Mouse (Mus musculus): ENCODE data around the gene Lsamp. TPM values are rescaled to one million over a fixed set of nuclear protein-coding genes. Genes with fewer than 3 reads are reported as not detected.

The Lsamp gene
- polyA plus RNA-seq, 1 experiment from 2014 or later = 11.8 TPM

DNA sequence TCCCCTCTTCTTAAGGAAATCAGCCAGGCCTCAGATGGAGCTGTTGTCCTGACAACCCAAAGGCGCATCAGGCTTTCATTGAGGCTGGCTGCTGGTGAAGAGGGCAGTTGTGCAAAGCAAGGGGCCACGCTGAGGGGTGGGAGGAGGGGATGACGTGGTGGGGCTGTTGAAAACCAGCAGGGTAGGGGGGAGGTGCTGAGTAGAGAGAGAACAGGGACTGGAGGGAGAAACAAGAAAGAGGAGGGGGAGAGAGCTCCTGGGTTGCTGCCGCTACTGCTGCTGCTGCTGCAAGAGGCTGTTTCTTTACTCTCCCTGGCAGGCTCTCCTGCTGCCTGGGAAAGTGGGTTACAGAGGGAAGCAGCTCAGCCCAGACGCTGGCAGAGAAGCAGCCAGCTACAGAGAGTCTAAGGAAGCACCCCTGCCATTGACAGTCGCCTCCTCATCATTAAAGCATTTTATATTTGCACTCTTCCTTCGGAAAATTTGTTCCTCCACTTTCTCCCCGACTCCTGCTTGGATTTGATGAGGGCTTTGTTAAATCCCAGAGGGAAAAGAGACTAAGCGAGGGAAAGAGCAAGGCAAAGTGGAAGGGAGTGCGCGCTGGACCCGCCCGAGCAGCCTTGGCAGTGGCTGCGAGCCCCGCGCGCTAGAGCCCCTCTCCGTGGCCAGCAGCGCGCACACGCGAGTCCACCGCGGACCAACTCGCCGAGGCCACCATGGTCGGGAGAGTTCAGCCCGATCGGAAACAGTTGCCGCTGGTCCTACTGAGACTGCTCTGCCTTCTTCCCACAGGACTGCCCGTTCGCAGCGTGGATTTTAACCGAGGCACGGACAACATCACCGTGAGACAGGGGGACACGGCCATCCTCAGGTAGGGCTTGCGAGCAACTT is 1548.7 kb downstream of the Lsamp start:
- no peaks in the 10 kb centered on the region for H3K9me3 ChIP-seq
- WGBS = under 1% methylated on average over 38 of the region's 38 CpGs
- no peak overlapping the region; the same call in 1 of the 2 replicates for H3K27ac ChIP-seq
- H3K4me1 ChIP-seq = peaks cover 9% of the 10 kb centered on the region; the same call in 1 of the 2 replicates
- peak overlapping the region; percentile 76 for H3K9ac ChIP-seq
- peak; percentile 79 for ATAC-seq (ENCODE audit: insufficient number of reproducible peaks, insufficient read depth, low FRiP score, low TSS enrichment, low read depth)
- peak overlapping the region; percentile 78 for H3K4me2 ChIP-seq
- H3K4me3 ChIP-seq = peak overlapping the region; percentile 63
- H3K27me3 ChIP-seq = peaks cover 12% of the 10 kb centered on the region; the same call in 1 of the 2 replicates
- no peaks in the 10 kb centered on the region for H3K36me3 ChIP-seq

- H3K27me3 ChIP-seq = peaks cover 12% of the 10 kb centered on the region; the same call in 1 of the 2 replicates
- 12% methylated on average over 6 of the region's 6 CpGs for WGBS
- no peaks in the 10 kb centered on the region for H3K9me3 ChIP-seq
- peak overlapping the region; percentile 76 for H3K9ac ChIP-seq
- 0 out of 2 replicates have a peak, but pooled peaks have one; percentile 8 for ATAC-seq (ENCODE audit: insufficient number of reproducible peaks, insufficient read depth, low FRiP score, low TSS enrichment, low read depth)
- H3K4me1 ChIP-seq = peaks cover 9% of the 10 kb centered on the region; the same call in 1 of the 2 replicates
- no peaks in the 10 kb centered on the region for H3K36me3 ChIP-seq
- H3K4me3 ChIP-seq = peak overlapping the region; percentile 63
- no peak overlapping the region for H3K27ac ChIP-seq
- H3K4me2 ChIP-seq = peak overlapping the region; percentile 78
Measured at GRCm38 (mm10) chr16:41533686-41534085, 1549.5 kb downstream of the Lsamp start.

GRCm38 (mm10) chr16:41535806-41536205 is 1551.6 kb downstream of the Lsamp start:
- Histone ChIP-seq H3K36me3 (no peaks in the 10 kb centered on the region), H3K4me2 (no peak overlapping the region), H3K4me3 (no peak overlapping the region), H3K4me1 (peaks cover 9% of the 10 kb centered on the region; the same call in 1 of the 2 replicates), H3K9ac (no peak overlapping the region), H3K27ac (no peak overlapping the region), H3K27me3 (peaks cover 12% of the 10 kb centered on the region; the same call in 1 of the 2 replicates), H3K9me3 (no peaks in the 10 kb centered on the region)
- 56% methylated on average over 1 of the region's 1 CpGs for WGBS
- ATAC-seq (ENCODE audit: insufficient number of reproducible peaks, insufficient read depth, low FRiP score, low TSS enrichment, low read depth) = no peak

- no peak overlapping the region for H3K4me2 ChIP-seq
- no peaks in the 10 kb centered on the region for H3K27me3 ChIP-seq
- no peaks in the 10 kb centered on the region for H3K9me3 ChIP-seq
- ATAC-seq (ENCODE audit: insufficient number of reproducible peaks, insufficient read depth, low FRiP score, low TSS enrichment, low read depth) = no peak
- no peak overlapping the region for H3K27ac ChIP-seq
- no peaks in the 10 kb centered on the region for H3K36me3 ChIP-seq
- no peak overlapping the region for H3K9ac ChIP-seq
- WGBS = 48% methylated on average over 2 of the region's 2 CpGs
- H3K4me1 ChIP-seq = no peaks in the 10 kb centered on the region
- H3K4me3 ChIP-seq = no peak overlapping the region
Measured at GRCm38 (mm10) chr16:41542641-41543040, 1558.5 kb downstream of the Lsamp start.

- Histone ChIP-seq H3K36me3 (no peaks in the 10 kb centered on the region), H3K4me3 (no peak overlapping the region), H3K4me2 (no peak overlapping the region), H3K27ac (no peak overlapping the region), H3K9ac (no peak overlapping the region), H3K4me1 (peaks cover 8% of the 10 kb centered on the region), H3K9me3 (no peaks in the 10 kb centered on the region), H3K27me3 (no peaks in the 10 kb centered on the region)
- 87% methylated on average over 3 of the region's 3 CpGs for WGBS
- ATAC-seq (ENCODE audit: insufficient number of reproducible peaks, insufficient read depth, low FRiP score, low TSS enrichment, low read depth) = no peak
Measured at GRCm38 (mm10) chr16:41551164-41551563, 1567.0 kb downstream of the Lsamp start.

DNA sequence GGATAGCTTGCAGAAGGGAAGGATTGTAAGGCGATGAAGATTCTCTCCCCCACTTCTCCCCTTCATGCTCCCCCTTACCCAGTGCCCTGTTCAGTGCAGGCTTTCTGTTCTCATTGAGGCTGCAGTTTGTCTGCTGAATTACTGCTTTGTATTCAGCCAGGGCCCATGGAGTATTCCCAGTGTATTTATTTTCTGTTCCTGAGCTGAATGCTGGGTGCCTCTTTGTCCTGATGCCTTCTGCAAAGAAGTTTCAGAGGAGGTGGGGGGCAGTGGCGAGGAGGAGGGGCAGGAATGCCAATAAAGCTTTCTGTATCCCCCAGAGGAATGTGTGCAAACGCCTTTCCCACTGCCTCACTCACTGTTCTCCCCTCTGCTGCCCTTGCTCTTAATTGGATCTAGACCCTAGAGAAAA is 1567.7 kb downstream of the Lsamp start:
- ATAC-seq (ENCODE audit: insufficient number of reproducible peaks, insufficient read depth, low FRiP score, low TSS enrichment, low read depth) = no peak
- 6% methylated on average over 3 of the region's 3 CpGs for WGBS
- H3K9ac ChIP-seq = no peak overlapping the region
- peaks cover 8% of the 10 kb centered on the region for H3K4me1 ChIP-seq
- no peaks in the 10 kb centered on the region for H3K27me3 ChIP-seq
- no peak overlapping the region for H3K4me2 ChIP-seq
- no peaks in the 10 kb centered on the region for H3K36me3 ChIP-seq
- no peak overlapping the region for H3K4me3 ChIP-seq
- H3K9me3 ChIP-seq = no peaks in the 10 kb centered on the region
- no peak overlapping the region for H3K27ac ChIP-seq

DNA sequence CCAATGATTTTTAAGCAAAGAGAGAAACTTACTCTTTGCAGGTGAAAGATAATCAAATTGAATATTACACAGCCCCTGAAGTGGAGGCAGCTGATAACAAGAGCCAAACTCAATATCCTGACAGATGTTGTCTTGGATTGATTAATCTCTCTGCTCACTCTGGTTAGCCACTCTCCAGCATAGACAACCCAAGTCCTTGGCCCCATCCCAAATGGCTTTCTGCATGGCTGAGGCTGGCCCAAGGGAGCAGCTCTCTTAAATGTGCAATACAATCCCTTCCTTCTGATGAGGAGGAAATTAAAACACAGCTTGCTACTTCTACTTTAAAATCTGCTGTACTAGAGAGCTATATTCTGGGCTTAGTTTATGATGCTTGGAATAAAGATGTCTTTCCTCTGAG is 1572.9 kb downstream of the Lsamp start:
- no peak for ATAC-seq (ENCODE audit: insufficient number of reproducible peaks, insufficient read depth, low FRiP score, low TSS enrichment, low read depth)

GRCm38 (mm10) chr16:41565233-41565632 is 1581.1 kb downstream of the Lsamp start:
- no peaks in the 10 kb centered on the region for H3K27me3 ChIP-seq
- H3K4me1 ChIP-seq = no peaks in the 10 kb centered on the region
- no peaks in the 10 kb centered on the region for H3K36me3 ChIP-seq
- H3K27ac ChIP-seq = no peak overlapping the region
- 63% methylated on average over 2 of the region's 2 CpGs for WGBS
- H3K9ac ChIP-seq = no peak overlapping the region
- ATAC-seq (ENCODE audit: insufficient number of reproducible peaks, insufficient read depth, low FRiP score, low TSS enrichment, low read depth) = no peak
- H3K9me3 ChIP-seq = no peaks in the 10 kb centered on the region
- no peak overlapping the region for H3K4me3 ChIP-seq
- H3K4me2 ChIP-seq = no peak overlapping the region

More for the DNA sequence above, 1572.9 kb downstream of the Lsamp start:
- Histone ChIP-seq H3K4me2 (no peak overlapping the region), H3K36me3 (no peaks in the 10 kb centered on the region), H3K4me1 (peaks cover 3% of the 10 kb centered on the region), H3K27ac (no peak overlapping the region), H3K4me3 (no peak overlapping the region), H3K9ac (no peak overlapping the region), H3K9me3 (no peaks in the 10 kb centered on the region), H3K27me3 (no peaks in the 10 kb centered on the region)

DNA sequence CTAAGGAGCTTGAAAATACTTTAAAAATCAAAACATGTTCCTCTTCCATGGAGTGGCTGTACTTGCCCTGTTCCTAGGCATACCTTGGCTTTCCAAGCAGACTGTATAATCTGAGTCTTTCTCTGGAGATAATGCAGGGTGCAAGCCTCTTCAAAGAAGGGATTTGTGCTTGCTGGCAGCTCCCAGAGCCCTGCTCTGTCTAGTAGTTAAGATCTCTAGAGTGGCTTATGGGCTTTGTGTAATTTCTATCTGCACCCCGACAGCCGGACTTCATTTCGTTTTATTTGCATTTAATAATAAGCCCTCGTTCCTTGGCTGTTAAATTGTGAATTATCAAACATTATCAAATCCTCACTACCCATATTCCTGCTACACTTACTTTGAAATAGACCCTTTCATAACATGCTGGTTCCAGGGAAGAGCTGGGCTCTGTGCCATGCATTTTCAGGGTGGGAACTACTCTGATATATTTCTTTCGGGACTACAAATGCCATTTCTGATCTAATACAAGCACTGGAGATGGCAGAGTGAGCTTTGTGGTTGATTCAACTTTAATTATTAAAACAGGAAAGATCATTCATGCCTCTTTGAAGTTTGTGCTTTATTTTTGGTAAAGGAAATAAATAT is 1604.6 kb downstream of the Lsamp start:
- Histone ChIP-seq H3K27me3 (no peaks in the 10 kb centered on the region), H3K27ac (no peak overlapping the region), H3K9ac (no peak overlapping the region), H3K36me3 (no peaks in the 10 kb centered on the region), H3K9me3 (no peaks in the 10 kb centered on the region), H3K4me1 (0 out of 2 replicates have a peak, but pooled peaks cover 4% of the 10 kb centered on the region), H3K4me2 (no peak overlapping the region), H3K4me3 (no peak overlapping the region)
- 62% methylated on average over 5 of the region's 5 CpGs for WGBS
- ATAC-seq (ENCODE audit: insufficient number of reproducible peaks, insufficient read depth, low FRiP score, low TSS enrichment, low read depth) = no peak

GRCm38 (mm10) chr16:41612229-41612628 is 1628.1 kb downstream of the Lsamp start:
- no peak for ATAC-seq (ENCODE audit: insufficient number of reproducible peaks, insufficient read depth, low FRiP score, low TSS enrichment, low read depth)
- 66% methylated on average over 1 of the region's 1 CpGs for WGBS

DNA sequence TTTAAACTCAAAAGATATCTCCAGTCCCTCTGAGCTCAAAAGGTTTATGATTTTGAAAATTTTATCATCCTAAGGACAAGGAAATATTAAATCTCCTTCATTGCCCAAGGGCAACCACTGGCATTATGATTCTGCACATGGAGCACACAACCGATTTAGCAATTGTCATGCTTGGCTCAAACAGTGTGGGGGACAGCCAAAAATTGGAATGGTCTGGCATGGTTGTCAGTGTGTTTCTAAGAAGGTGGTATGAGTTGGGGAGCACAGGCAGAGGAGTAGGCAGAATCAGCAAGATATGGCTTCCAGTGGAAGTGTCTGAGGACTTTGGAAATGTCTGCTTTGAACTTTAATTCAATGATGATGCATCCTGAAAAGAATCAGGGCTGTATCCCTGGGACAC is 1639.7 kb downstream of the Lsamp start:
- H3K27ac ChIP-seq = no peak overlapping the region
- H3K9ac ChIP-seq = no peak overlapping the region
- H3K4me1 ChIP-seq = no peaks in the 10 kb centered on the region
- no peak for ATAC-seq (ENCODE audit: insufficient number of reproducible peaks, insufficient read depth, low FRiP score, low TSS enrichment, low read depth)
- 67% methylated on average over 1 of the region's 1 CpGs for WGBS
- no peaks in the 10 kb centered on the region for H3K36me3 ChIP-seq
- no peak overlapping the region for H3K4me3 ChIP-seq
- no peaks in the 10 kb centered on the region for H3K27me3 ChIP-seq
- no peaks in the 10 kb centered on the region for H3K9me3 ChIP-seq
- no peak overlapping the region for H3K4me2 ChIP-seq

More at GRCm38 (mm10) chr16:41612229-41612628, 1628.1 kb downstream of the Lsamp start:
- H3K4me2 ChIP-seq = no peak overlapping the region
- no peak overlapping the region for H3K27ac ChIP-seq
- H3K9ac ChIP-seq = no peak overlapping the region
- H3K9me3 ChIP-seq = no peaks in the 10 kb centered on the region
- no peaks in the 10 kb centered on the region for H3K36me3 ChIP-seq
- H3K4me1 ChIP-seq = no peaks in the 10 kb centered on the region
- no peak overlapping the region for H3K4me3 ChIP-seq
- no peaks in the 10 kb centered on the region for H3K27me3 ChIP-seq

Data from embryonic facial prominence, embryonic 13.5 days (tissue).